In the genomic region with DNA sequence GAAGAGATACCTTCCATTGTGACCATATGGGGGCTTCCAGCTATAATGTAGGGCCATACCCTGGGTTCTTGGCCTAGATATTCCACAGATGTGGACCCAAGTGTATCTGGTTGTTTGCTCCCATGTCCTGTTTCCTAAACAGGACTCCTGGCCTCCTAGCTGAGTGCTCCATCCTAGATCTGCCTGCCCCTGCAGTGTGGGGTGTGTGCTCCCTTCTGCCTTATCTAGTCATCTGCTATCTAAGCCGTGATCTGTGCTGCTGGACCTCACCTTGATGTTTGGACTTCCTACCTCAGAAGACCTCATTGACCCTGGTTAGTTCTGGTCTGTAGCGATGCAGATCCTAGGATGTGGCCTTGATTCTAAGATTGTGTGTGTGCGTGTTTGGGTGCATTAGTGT, we compare ENCODE assay signal across 29 mouse cellular contexts. TPM values are rescaled to one million over a fixed set of nuclear protein-coding genes. Genes with fewer than 3 reads are reported as not detected.
DNase-seq lines count a peak whose midpoint lies in the region; ATAC-seq lines count a peak whose summit lies in the region.
"Had no signal": no experiment of that assay in that cellular context is flagged by ENCODE, and none has a peak within 500 bp of the region (broad histone marks: within the 10 kb centered on the region; RNA-seq: fewer than 3 reads in every experiment).

No protein-coding gene starts in this region.

- H3K4me1 ChIP-seq in kidney, embryonic 15.5 days, result peaks cover 37% of the 10 kb centered on the region
- peaks cover 9% of the 10 kb centered on the region for H3K4me1 ChIP-seq in embryonic facial prominence, embryonic 10.5 days
- H3K4me1 ChIP-seq: embryonic facial prominence, embryonic 13.5 days; embryonic facial prominence, embryonic 15.5 days; forebrain, embryonic 10.5 days; forebrain, embryonic 12.5 days had no signal

- no peak for ATAC-seq in kidney, embryonic 15.5 days (replicated peaks; ENCODE audit: low FRiP score)
- no peak for ATAC-seq in megakaryocyte, adult 5-6 weeks (ENCODE audit: poor library complexity, severe bottlenecking)
- ATAC-seq: activated CD4-positive, CD25-positive, alpha-beta regulatory T cell, adult 4 months; CD4-positive, CD25-positive, alpha-beta regulatory T cell, adult 4 months; forebrain, embryonic 14.5 days; forebrain, embryonic 16.5 days; Patski had no signal

- H3K27ac ChIP-seq in kidney, embryonic 15.5 days, result peak overlapping the region; percentile 32; the same call in 1 of the 2 replicates
- H3K27ac ChIP-seq in embryonic facial prominence, embryonic 10.5 days (replicated peaks), result no peak overlapping the region
- H3K27ac ChIP-seq: embryonic facial prominence, embryonic 13.5 days; embryonic facial prominence, embryonic 15.5 days; forebrain, embryonic 10.5 days; forebrain, embryonic 12.5 days had no signal

- no peak overlapping the region for H3K4me3 ChIP-seq in kidney, embryonic 15.5 days (replicated peaks)
- no peak overlapping the region for H3K4me3 ChIP-seq in embryonic facial prominence, embryonic 10.5 days
- H3K4me3 ChIP-seq: embryonic facial prominence, embryonic 13.5 days; embryonic facial prominence, embryonic 15.5 days; erythroblast, embryonic 14.5 days; forebrain, embryonic 10.5 days; forebrain, embryonic 12.5 days had no signal

- H3K36me3 ChIP-seq in kidney, embryonic 15.5 days, result peaks cover 9% of the 10 kb centered on the region
- peaks cover 27% of the 10 kb centered on the region for H3K36me3 ChIP-seq in embryonic facial prominence, embryonic 10.5 days (replicated peaks)

- no peaks in the 10 kb centered on the region for H3K27me3 ChIP-seq in kidney, embryonic 15.5 days
- no peaks in the 10 kb centered on the region for H3K27me3 ChIP-seq in embryonic facial prominence, embryonic 10.5 days (replicated peaks; ENCODE audit: low read depth, poor library complexity, severe bottlenecking)
- H3K27me3 ChIP-seq: CH12.LX; embryonic facial prominence, embryonic 13.5 days; embryonic facial prominence, embryonic 15.5 days; forebrain, embryonic 12.5 days; Patski had no signal

- no peak overlapping the region for H3K9ac ChIP-seq in kidney, embryonic 15.5 days
- H3K9ac ChIP-seq: embryonic facial prominence, embryonic 13.5 days; embryonic facial prominence, embryonic 15.5 days; forebrain, embryonic 12.5 days had no signal

- DNase-seq in kidney, postnatal 14 days, result no peak
- peak; percentile 51 for DNase-seq in CD4-positive helper T cell, adult 2 months (ENCODE audit: low read depth, low spot score)
- peak; percentile 1 for DNase-seq in embryonic facial prominence, embryonic 10.5 days (ENCODE audit: low spot score)
- no peak for DNase-seq in layer of hippocampus, adult 8-10 months (ENCODE audit: low spot score in 2 of 2)
- DNase-seq: adrenal gland, adult 8-10 months; adrenal gland, postnatal 14 days; adrenal gland, postnatal 36 days; cerebellum, adult 11-12 months; cerebellum, adult 2 months; cerebellum, adult 9-10 months; cerebellum, postnatal 10 days; cerebellum, postnatal 25 days had no signal

- H3K9me3 ChIP-seq in kidney, embryonic 15.5 days (replicated peaks), result no peaks in the 10 kb centered on the region
- no peaks in the 10 kb centered on the region for H3K9me3 ChIP-seq in embryonic facial prominence, embryonic 10.5 days
- H3K9me3 ChIP-seq: embryonic facial prominence, embryonic 13.5 days; embryonic facial prominence, embryonic 15.5 days; forebrain, embryonic 10.5 days; forebrain, embryonic 12.5 days; G1E had no signal

- 79% methylated on average over 3 of the region's 3 CpGs for whole genome bisulfite sequencing in kidney, embryonic 15.5 days
- WGBS in embryonic facial prominence, embryonic 10.5 days, result 94% methylated on average over 3 of the region's 3 CpGs

- no peak overlapping the region for H3K4me2 ChIP-seq in kidney, embryonic 15.5 days
- H3K4me2 ChIP-seq: embryonic facial prominence, embryonic 13.5 days; embryonic facial prominence, embryonic 15.5 days; forebrain, embryonic 12.5 days had no signal

RNA-seq across cellular contexts. Expression of gene Gpr183, which starts 24.9 kb away (rescaled TPM):
- polyA plus RNA-seq in kidney, embryonic 15.5 days (2015; fragmentation: Nextera tagmentation; extraction: Ambion mirVana), result 4.1 and 4.9 TPM in 2 replicates
- 2.4 and 2.9 TPM in 2 replicates for polyA plus RNA-seq in embryonic facial prominence, embryonic 10.5 days (2016; fragmentation: Nextera tagmentation; extraction: Ambion mirVana)
- total RNA-seq in megakaryocyte, adult 5-6 weeks (2015), result 39.0 and 39.1 TPM in 2 replicates
- 33.8 and 36.4 TPM in 2 replicates for total RNA-seq in megakaryocyte, adult 5-6 weeks (2017)
- 1 to 10 TPM in 2 of 4 experiments, under 1 TPM in 2; 0.50 to 7.3 (median 2.6) TPM for total RNA-seq in layer of hippocampus, adult 8-10 months (2022)
- polyA plus RNA-seq: Patski had no signal

RNA-seq across cellular contexts. Expression of gene Timm8a2, which starts 44.6 kb away (rescaled TPM):
- not detected in 2 replicates for polyA plus RNA-seq in kidney, embryonic 15.5 days (2015; fragmentation: Nextera tagmentation; extraction: Ambion mirVana)
- polyA plus RNA-seq in embryonic facial prominence, embryonic 10.5 days (2016; fragmentation: Nextera tagmentation; extraction: Ambion mirVana), result not detected in 2 replicates
- not detected in 2 replicates for total RNA-seq in megakaryocyte, adult 5-6 weeks (2015)
- total RNA-seq in megakaryocyte, adult 5-6 weeks (2017), result 0.18 TPM in 1 of 2 replicates, not detected in the other
- not detected for total RNA-seq in layer of hippocampus, adult 8-10 months (2022)
- total RNA-seq: adrenal gland, adult 18-20 months; adrenal gland, adult 8-10 months; adrenal gland, postnatal 14 days; adrenal gland, postnatal 36 days; CH12.LX; G1E had no signal
- polyA plus RNA-seq: activated CD4-positive, CD25-positive, alpha-beta regulatory T cell, adult 4 months; C2C12; CD4-positive, CD25-positive, alpha-beta regulatory T cell, adult 4 months; embryonic facial prominence, embryonic 11.5 days; embryonic facial prominence, embryonic 13.5 days; embryonic facial prominence, embryonic 15.5 days; erythroblast, embryonic 14.5 days; forebrain, embryonic 10.5 days; forebrain, embryonic 12.5 days; forebrain, embryonic 14.5 days; forebrain, embryonic 16.5 days; Patski had no signal

Comparison
In these comparisons a context has a peak if more than half of its experiments do, and no peak if none do; other contexts are left out.
1. DNase-seq: peak in CD4-positive helper T cell, adult 2 months (single experiment) and embryonic facial prominence, embryonic 10.5 days (single experiment); none in kidney, postnatal 14 days (single experiment) and layer of hippocampus, adult 8-10 months (0 of 2).
2. RNA of gene Gpr183, which starts 24.9 kb away (total RNA-seq): 33.8 to 39.1 TPM in megakaryocyte, adult 5-6 weeks; 0.50 to 7.3 TPM in layer of hippocampus, adult 8-10 months; every median in the first group is over 4 times any median in the second.